Mouse (Mus musculus): Measurements from ENCODE around the gene Lgals1.
"Not testable (repeated sequence)": the region's sequence is repeated elsewhere in the genome, so short reads cannot be mapped to it uniquely, and the experiment has no call there.

The Lgals1 gene
- long read RNA-seq, experiment 1, transcript Lgals1-201 (4 exons, 800 nt), result major isoform, 500 of 526 reads
- long read RNA-seq, experiment 1, partial matches to known transcripts, result 9 of 526 reads
- long read RNA-seq, experiment 1, other reads (novel, unspliced or antisense), result 17 of 526 reads
- long read RNA-seq, experiment 2, transcript Lgals1-201 (4 exons, 800 nt), result major isoform, 520 of 554 reads
- long read RNA-seq, experiment 2, partial matches to known transcripts, result 11 of 554 reads
- long read RNA-seq, experiment 2, other reads (novel, unspliced or antisense), result 23 of 554 reads

- intact Hi-C loops (cut with DNase I), result no loop called here
These were observed at the start of gene Lgals1 for GRCm38 (mm10) chr15:78926021-78926919. Lgals1 (plus strand) TSS chr15:78926725.

GRCm38 (mm10) chr15:78876991-78877809 lies 49.3 kb upstream of the Lgals1 start, which contains the start of gene Gga1:
Gga1 (plus strand) TSS chr15:78877190.
- intact Hi-C loops (cut with DNase I), result no loop called here

- intact Hi-C loops (cut with DNase I), result no loop called here
These were observed 48.6 kb upstream of the Lgals1 start for GRCm38 (mm10) chr15:78877810-78878390.

- intact Hi-C loops (cut with DNase I), result not testable (repeated sequence)
These were observed 47.6 kb upstream of the Lgals1 start for GRCm38 (mm10) chr15:78878792-78879516.

GRCm38 (mm10) chr15:78880432-78880831 lies 46.1 kb upstream of the Lgals1 start:
- intact Hi-C loops (cut with DNase I), result no loop called here

GRCm38 (mm10) chr15:78881828-78882227 lies 44.7 kb upstream of the Lgals1 start:
- intact Hi-C loops (cut with DNase I), result no loop called here

GRCm38 (mm10) chr15:78889401-78889853 lies 37.1 kb upstream of the Lgals1 start:
- intact Hi-C loops (cut with DNase I), result no loop called here

GRCm38 (mm10) chr15:78892440-78892839 lies 34.1 kb upstream of the Lgals1 start:
- intact Hi-C loops (cut with DNase I), result no loop called here

GRCm38 (mm10) chr15:78894726-78895125 lies 31.8 kb upstream of the Lgals1 start:
- intact Hi-C loops (cut with DNase I), result no loop called here

GRCm38 (mm10) chr15:78895741-78896140 lies 30.8 kb upstream of the Lgals1 start:
- intact Hi-C loops (cut with DNase I), result no loop called here

- intact Hi-C loops (cut with DNase I), result no loop called here
These were observed 30.4 kb upstream of the Lgals1 start for GRCm38 (mm10) chr15:78896149-78896548.

- intact Hi-C loops (cut with DNase I), result no loop called here
These were observed 29.0 kb upstream of the Lgals1 start for GRCm38 (mm10) chr15:78897488-78897887.

- intact Hi-C loops (cut with DNase I), result no loop called here
These were observed 28.0 kb upstream of the Lgals1 start for GRCm38 (mm10) chr15:78898507-78899001.

GRCm38 (mm10) chr15:78899409-78899739 lies 27.2 kb upstream of the Lgals1 start, which contains the start of gene Gm49510:
Gm49510 (plus strand) TSS chr15:78899667.
- intact Hi-C loops (cut with DNase I), result no loop called here

GRCm38 (mm10) chr15:78899740-78900584 lies 26.6 kb upstream of the Lgals1 start, which contains the start of gene Sh3bp1:
Sh3bp1 (plus strand) TSS chr15:78899768.
- intact Hi-C loops (cut with DNase I), result no loop called here

GRCm38 (mm10) chr15:78900585-78901421 lies 25.7 kb upstream of the Lgals1 start:
- intact Hi-C loops (cut with DNase I), result no loop called here

- intact Hi-C loops (cut with DNase I), result no loop called here
These were observed 25.1 kb upstream of the Lgals1 start for GRCm38 (mm10) chr15:78901422-78901789.

GRCm38 (mm10) chr15:78903243-78903642 lies 23.3 kb upstream of the Lgals1 start:
- intact Hi-C loops (cut with DNase I), result no loop called here
